Mouse (Mus musculus): ENCODE measurements around the gene Klhl23. TPM values are rescaled to one million over a fixed set of nuclear protein-coding genes. Genes with fewer than 3 reads are reported as not detected.

Klhl23 gene
- polyA plus RNA-seq, 1 experiment from 2014 or later, result 38.6 TPM

- no peak overlapping the region for H3K4me3 ChIP-seq
- WGBS, result 69% methylated on average over 7 of the region's 7 CpGs
Observed at GRCm38 (mm10) chr2:69837244-69837967, 15.7 kb downstream of the Klhl23 start.

GRCm38 (mm10) chr2:69837996-69838395, 16.3 kb downstream of the Klhl23 start:
- no peak overlapping the region for H3K9ac ChIP-seq
- 44% methylated on average over 3 of the region's 3 CpGs for WGBS
- H3K4me2 ChIP-seq, result no peak overlapping the region
- H3K9me3 ChIP-seq, result no peaks in the 10 kb centered on the region
- H3K27ac ChIP-seq, result no peak overlapping the region
- H3K27me3 ChIP-seq, result no peaks in the 10 kb centered on the region
- H3K4me3 ChIP-seq, result no peak overlapping the region
- ATAC-seq (ENCODE audit: borderline replicate concordance, extremely low read depth, low FRiP score, low TSS enrichment), result no peak
- H3K36me3 ChIP-seq, result peaks cover 25% of the 10 kb centered on the region
- no peaks in the 10 kb centered on the region for H3K4me1 ChIP-seq

More at GRCm38 (mm10) chr2:69837244-69837967, 15.7 kb downstream of the Klhl23 start:
- H3K9ac ChIP-seq, result no peak overlapping the region
- H3K36me3 ChIP-seq, result peaks cover 27% of the 10 kb centered on the region
- H3K4me2 ChIP-seq, result no peak overlapping the region
- H3K27me3 ChIP-seq, result no peaks in the 10 kb centered on the region
- no peaks in the 10 kb centered on the region for H3K9me3 ChIP-seq
- H3K4me1 ChIP-seq, result no peaks in the 10 kb centered on the region
- ATAC-seq (ENCODE audit: borderline replicate concordance, extremely low read depth, low FRiP score, low TSS enrichment), result no peak
- H3K27ac ChIP-seq, result no peak overlapping the region

DNA sequence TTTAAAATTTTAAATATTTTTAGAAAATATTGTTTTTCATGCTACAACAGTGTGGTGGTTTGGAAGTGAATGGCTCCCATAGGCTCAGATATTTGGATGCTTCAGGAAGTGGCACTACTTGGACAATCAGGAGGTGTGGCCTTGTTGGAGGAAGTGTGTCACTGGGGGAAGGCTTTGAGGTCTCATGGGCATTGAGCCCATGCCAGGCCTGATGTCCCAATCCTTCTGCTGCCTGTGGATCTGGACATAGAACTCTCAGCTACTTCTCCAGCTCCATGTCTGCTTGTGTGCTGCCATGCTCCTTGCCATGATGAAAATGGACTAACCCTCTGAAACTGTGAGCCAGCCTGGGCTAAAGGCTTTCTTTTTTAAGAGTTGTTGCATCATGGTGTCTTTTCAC, 17.0 kb downstream of the Klhl23 start:
- peaks cover 18% of the 10 kb centered on the region for H3K36me3 ChIP-seq
- H3K9me3 ChIP-seq, result no peaks in the 10 kb centered on the region
- no peak for ATAC-seq (ENCODE audit: borderline replicate concordance, extremely low read depth, low FRiP score, low TSS enrichment)
- no peaks in the 10 kb centered on the region for H3K4me1 ChIP-seq
- no peaks in the 10 kb centered on the region for H3K27me3 ChIP-seq
- no peak overlapping the region for H3K27ac ChIP-seq
- no peak overlapping the region for H3K4me2 ChIP-seq
- no peak overlapping the region for H3K4me3 ChIP-seq
- H3K9ac ChIP-seq, result no peak overlapping the region

GRCm38 (mm10) chr2:69840261-69840660, 18.5 kb downstream of the Klhl23 start:
- WGBS, result 31% methylated on average over 6 of the region's 6 CpGs
- H3K4me2 ChIP-seq, result no peak overlapping the region
- no peak overlapping the region for H3K4me3 ChIP-seq
- ATAC-seq (ENCODE audit: borderline replicate concordance, extremely low read depth, low FRiP score, low TSS enrichment), result no peak
- H3K9me3 ChIP-seq, result no peaks in the 10 kb centered on the region
- H3K27ac ChIP-seq, result no peak overlapping the region
- no peak overlapping the region for H3K9ac ChIP-seq
- H3K4me1 ChIP-seq, result no peaks in the 10 kb centered on the region
- H3K27me3 ChIP-seq, result no peaks in the 10 kb centered on the region
- peaks cover 11% of the 10 kb centered on the region for H3K36me3 ChIP-seq

- peak overlapping the region; percentile 70 for H3K27ac ChIP-seq
- WGBS, result 47% methylated on average over 6 of the region's 6 CpGs
- ATAC-seq (ENCODE audit: borderline replicate concordance, extremely low read depth, low FRiP score, low TSS enrichment), result peak; percentile 17; the same call in 1 of the 2 replicates
Observed at GRCm38 (mm10) chr2:69849215-69849614, 27.5 kb downstream of the Klhl23 start.

DNA sequence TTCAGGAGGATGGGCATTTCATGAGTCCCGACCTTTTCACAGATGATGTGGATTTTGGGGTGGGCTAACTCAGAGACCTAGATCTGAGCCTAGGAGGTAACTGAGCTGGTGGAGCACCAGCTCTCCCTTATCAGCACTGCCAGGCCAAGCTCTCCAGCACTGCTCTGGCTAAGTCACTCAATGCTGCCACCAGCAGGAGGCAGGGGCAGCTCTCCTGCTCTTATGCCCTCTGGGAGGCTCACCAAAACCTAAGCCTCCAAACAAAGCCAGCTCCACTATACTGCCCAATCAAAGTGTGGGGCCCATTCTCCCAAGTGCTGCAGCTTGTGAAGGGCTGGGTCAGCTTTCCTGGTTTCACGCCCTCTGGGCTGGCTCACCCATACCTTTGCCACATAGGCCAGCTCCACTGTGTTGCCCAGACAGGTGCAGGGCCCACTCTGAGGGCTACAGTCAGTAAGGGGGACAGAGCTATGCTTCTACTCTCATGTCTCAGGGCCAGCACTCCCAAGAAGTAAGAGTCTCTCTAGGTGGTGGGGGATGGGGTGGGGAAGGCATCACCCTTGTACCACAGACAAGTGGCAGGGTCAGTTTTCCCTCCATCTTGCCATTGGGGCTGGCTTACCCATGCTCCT, 29.8 kb downstream of the Klhl23 start:
- Histone ChIP-seq H3K4me2 (no peak overlapping the region), H3K9ac (no peak overlapping the region), H3K27ac (no peak overlapping the region), H3K4me3 (no peak overlapping the region), H3K4me1 (peaks cover 14% of the 10 kb centered on the region; the same call in 1 of the 2 replicates), H3K36me3 (no peaks in the 10 kb centered on the region), H3K9me3 (no peaks in the 10 kb centered on the region), H3K27me3 (no peaks in the 10 kb centered on the region)
- no peak for ATAC-seq (ENCODE audit: borderline replicate concordance, extremely low read depth, low FRiP score, low TSS enrichment)
- 64% methylated on average over 2 of the region's 2 CpGs for WGBS

More at GRCm38 (mm10) chr2:69849215-69849614, 27.5 kb downstream of the Klhl23 start:
- Histone ChIP-seq H3K4me1 (peaks cover 10% of the 10 kb centered on the region; the same call in 1 of the 2 replicates), H3K27me3 (no peaks in the 10 kb centered on the region), H3K36me3 (no peaks in the 10 kb centered on the region), H3K4me2 (no peak overlapping the region; the same call in 1 of the 2 replicates), H3K9ac (no peak overlapping the region), H3K4me3 (no peak overlapping the region), H3K9me3 (no peaks in the 10 kb centered on the region)

DNA sequence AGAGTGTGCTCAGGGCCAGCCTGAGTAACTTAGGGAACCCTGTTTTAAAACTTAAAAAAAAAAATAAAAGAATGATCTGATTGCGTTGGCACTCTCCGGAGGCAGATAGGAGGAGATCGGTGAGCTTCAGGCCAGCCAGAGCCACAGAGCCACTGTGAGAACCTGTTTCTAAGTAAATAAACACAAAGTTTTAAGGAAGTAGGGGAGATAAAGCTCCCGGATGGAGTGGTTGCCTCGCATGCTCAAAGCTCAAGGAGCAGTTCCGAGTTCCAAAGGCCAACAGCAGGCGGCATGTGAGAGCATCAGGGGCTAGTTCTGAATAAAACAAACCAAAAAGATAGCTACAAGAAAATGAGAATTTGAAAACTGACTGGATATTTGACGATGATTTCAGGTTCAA, 34.6 kb downstream of the Klhl23 start:
- Histone ChIP-seq H3K9ac (no peak overlapping the region), H3K9me3 (no peaks in the 10 kb centered on the region), H3K4me1 (0 out of 2 replicates have a peak, but pooled peaks cover 4% of the 10 kb centered on the region), H3K27me3 (no peaks in the 10 kb centered on the region), H3K4me3 (no peak overlapping the region), H3K4me2 (no peak overlapping the region), H3K27ac (no peak overlapping the region), H3K36me3 (no peaks in the 10 kb centered on the region)
- 12% methylated on average over 8 of the region's 8 CpGs for whole genome bisulfite sequencing
- no peak for ATAC-seq (ENCODE audit: borderline replicate concordance, extremely low read depth, low FRiP score, low TSS enrichment)

- ATAC-seq (ENCODE audit: borderline replicate concordance, extremely low read depth, low FRiP score, low TSS enrichment), result no peak
- H3K27ac ChIP-seq, result no peak overlapping the region
- H3K4me1 ChIP-seq, result peaks cover 9% of the 10 kb centered on the region
- H3K27me3 ChIP-seq, result no peaks in the 10 kb centered on the region
- no peak overlapping the region for H3K4me2 ChIP-seq
- H3K36me3 ChIP-seq, result no peaks in the 10 kb centered on the region
- WGBS, result 75% methylated on average over 1 of the region's 1 CpGs
- H3K9me3 ChIP-seq, result no peaks in the 10 kb centered on the region
- H3K4me3 ChIP-seq, result no peak overlapping the region
- H3K9ac ChIP-seq, result no peak overlapping the region
Observed at GRCm38 (mm10) chr2:69857882-69858281, 36.1 kb downstream of the Klhl23 start.

GRCm38 (mm10) chr2:69860972-69861452, 39.3 kb downstream of the Klhl23 start:
- no peaks in the 10 kb centered on the region for H3K9me3 ChIP-seq
- peak overlapping the region; percentile 100 for H3K9ac ChIP-seq
- whole genome bisulfite sequencing, result 8% methylated on average over 13 of the region's 13 CpGs
- peak; percentile 62 for ATAC-seq (ENCODE audit: borderline replicate concordance, extremely low read depth, low FRiP score, low TSS enrichment)
- peak overlapping the region; percentile 71 for H3K4me2 ChIP-seq
- peaks cover 12% of the 10 kb centered on the region for H3K4me1 ChIP-seq
- H3K4me3 ChIP-seq, result peak overlapping the region; percentile 99
- H3K36me3 ChIP-seq, result peaks cover 10% of the 10 kb centered on the region
- no peaks in the 10 kb centered on the region for H3K27me3 ChIP-seq
- H3K27ac ChIP-seq, result peak overlapping the region; percentile 83

- Histone ChIP-seq H3K27ac (peak within 1 kb of the TSS; percentile 83), H3K4me3 (peak within 1 kb of the TSS; percentile 99), H3K36me3 (peaks cover 14% of the 10 kb centered on the region), H3K9ac (peak within 1 kb of the TSS; percentile 100), H3K27me3 (no peaks in the 10 kb centered on the region), H3K4me1 (peaks cover 8% of the 10 kb centered on the region), H3K4me2 (peak within 1 kb of the TSS; percentile 71), H3K9me3 (no peaks in the 10 kb centered on the region)
- under 1% methylated on average over 66 of the region's 66 CpGs for WGBS
- peak; percentile 98 for ATAC-seq (ENCODE audit: borderline replicate concordance, extremely low read depth, low FRiP score, low TSS enrichment)
Observed at GRCm38 (mm10) chr2:69861485-69862091, 39.8 kb downstream of the Klhl23 start, which contains the start of gene Ssb. Gene Ssb, plus strand, starts transcription at chr2:69861562.

GRCm38 (mm10) chr2:69862117-69862657, 40.4 kb downstream of the Klhl23 start:
- Histone ChIP-seq H3K36me3 (peaks cover 18% of the 10 kb centered on the region), H3K4me1 (peaks cover 8% of the 10 kb centered on the region), H3K9ac (peak overlapping the region; percentile 100), H3K4me3 (peak overlapping the region; percentile 99), H3K27me3 (no peaks in the 10 kb centered on the region), H3K27ac (peak overlapping the region; percentile 83; the same call in 1 of the 2 replicates), H3K4me2 (peak overlapping the region; percentile 71), H3K9me3 (no peaks in the 10 kb centered on the region)
- WGBS, result 2% methylated on average over 13 of the region's 13 CpGs
- ATAC-seq (ENCODE audit: borderline replicate concordance, extremely low read depth, low FRiP score, low TSS enrichment), result no peak; the same call in 1 of the 2 replicates

Data from lung, embryonic 15.5 days (tissue).